Mouse (Mus musculus): ENCODE data around the gene Olfr461.
"Not testable (repeated sequence)": the region's sequence is repeated elsewhere in the genome, so short reads cannot be mapped to it uniquely, and the experiment has no call there.

Gene Olfr461

GRCm38 (mm10) chr6:40554950-40555349 is at the start of gene Olfr461:
Gene Olfr461, minus strand, starts transcription at chr6:40555050.
- DNase-seq: no peak

- not testable (repeated sequence) for DNase-seq
Measured at GRCm38 (mm10) chr6:40598546-40598945, 43.7 kb upstream of the Olfr461 start.

DNA sequence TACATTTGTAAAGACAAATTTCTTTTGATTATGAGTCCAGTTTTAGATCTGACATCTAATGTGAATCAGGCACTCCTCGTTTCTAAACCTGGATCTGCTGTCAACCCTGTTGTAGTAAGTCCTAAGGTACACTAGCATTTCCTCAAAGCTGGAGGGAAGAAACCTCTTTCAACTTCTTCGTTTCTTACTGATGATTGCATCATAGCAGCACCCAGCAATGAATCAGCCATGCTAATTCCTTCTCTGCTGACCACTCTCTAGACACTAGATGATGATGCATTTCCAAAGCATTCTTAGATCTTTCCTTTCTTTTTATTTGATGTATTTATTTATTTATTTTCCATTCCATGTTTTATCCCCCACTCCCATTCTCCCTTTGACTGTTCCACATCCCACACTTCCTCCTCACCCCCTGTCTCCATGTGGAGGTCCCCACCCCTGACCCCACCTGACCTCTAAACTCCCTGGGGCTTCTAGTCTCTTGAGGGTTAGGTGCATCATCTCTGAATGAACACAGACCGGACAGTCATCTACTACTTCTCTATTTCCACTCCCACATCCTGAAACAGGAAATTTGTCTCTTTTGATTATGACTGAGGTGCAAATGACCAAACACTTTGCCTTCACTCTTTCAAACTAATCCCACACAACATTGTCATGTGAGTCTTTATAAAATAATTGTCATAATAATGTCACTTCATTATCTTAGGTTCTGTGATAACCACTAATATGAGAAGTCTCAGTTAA is 40.1 kb upstream of the Olfr461 start:
- no peak for DNase-seq

GRCm38 (mm10) chr6:40588346-40588745 is 33.5 kb upstream of the Olfr461 start:
- no peak for DNase-seq

DNA sequence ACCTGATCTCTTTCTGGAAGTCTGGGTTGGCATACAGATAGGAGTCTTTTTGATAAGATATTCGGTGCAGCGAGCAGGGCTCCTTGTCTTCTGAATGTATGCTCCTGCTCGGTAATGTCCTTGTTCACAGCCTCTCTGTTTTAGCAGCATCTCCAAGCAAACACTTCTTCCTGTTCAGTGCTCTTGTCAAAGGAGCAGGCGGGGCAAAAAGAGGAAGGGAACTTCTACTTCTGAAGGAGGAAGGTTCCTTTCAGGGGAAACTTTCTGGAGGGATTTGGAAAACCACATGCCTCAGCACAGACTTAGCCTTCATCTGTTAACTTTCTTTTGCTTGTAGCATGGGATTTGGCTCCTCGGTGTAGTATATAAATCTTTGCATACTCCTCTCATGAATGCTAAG is 30.8 kb upstream of the Olfr461 start, which contains the start of gene Clec5a:
Gene Clec5a, minus strand, starts transcription at position 177 of the 400 bp plus-strand sequence.
- no peak for DNase-seq

DNA sequence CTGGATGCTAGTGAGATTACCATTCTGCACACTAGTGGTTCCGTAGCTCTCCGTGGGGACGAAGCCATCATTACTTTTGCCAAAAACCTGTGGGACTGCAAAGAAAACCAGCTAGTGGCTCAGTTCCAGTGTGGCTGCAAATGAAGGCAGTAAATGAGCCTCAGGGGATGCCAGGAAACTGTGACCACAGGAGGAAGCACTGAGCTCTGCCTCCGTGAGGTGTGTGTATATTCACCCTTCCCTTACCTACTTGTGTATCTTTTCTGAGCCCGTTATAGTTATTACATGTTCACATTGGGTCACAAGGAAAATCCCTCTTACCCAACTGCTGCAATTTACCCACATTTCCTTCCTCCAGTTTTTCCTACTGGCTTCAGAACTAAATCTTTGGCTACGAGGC is 29.5 kb upstream of the Olfr461 start:
- DNase-seq: no peak

- peak; percentile 46 for DNase-seq
Measured at GRCm38 (mm10) chr6:40576305-40576704, 21.5 kb upstream of the Olfr461 start.

GRCm38 (mm10) chr6:40573618-40574017 is 18.8 kb upstream of the Olfr461 start:
- DNase-seq: no peak

GRCm38 (mm10) chr6:40569187-40569586 is 14.3 kb upstream of the Olfr461 start, which contains the start of gene Olfr460:
Gene Olfr460, plus strand, starts transcription at chr6:40569487.
- DNase-seq: no peak

DNA sequence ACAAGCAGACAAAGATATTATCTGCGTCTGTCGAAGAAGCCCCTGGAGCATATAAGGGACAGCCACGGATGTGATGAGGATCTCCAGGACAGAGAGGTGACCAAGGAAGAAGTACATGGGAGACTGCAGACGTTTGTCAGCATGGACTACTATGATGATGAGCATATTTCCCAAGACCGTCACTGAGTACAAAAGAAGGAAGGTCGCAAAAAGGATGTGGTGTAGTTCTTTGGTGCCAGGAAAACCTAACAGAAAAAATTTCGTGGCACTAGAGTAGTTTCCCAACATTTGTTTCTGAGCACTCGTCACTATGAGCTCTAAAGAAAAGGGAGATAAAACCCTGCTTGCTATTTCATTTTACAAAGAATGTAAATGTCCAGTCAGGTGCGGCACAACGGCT is 10.2 kb downstream of the Olfr461 start:
- no peak for DNase-seq

GRCm38 (mm10) chr6:40519408-40519807 is 35.4 kb downstream of the Olfr461 start, which contains the start of gene Prss37:
Gene Prss37, minus strand, starts transcription at chr6:40519508.
- DNase-seq: no peak

- no peak for DNase-seq
Measured at GRCm38 (mm10) chr6:40493229-40493628, 61.6 kb downstream of the Olfr461 start, which contains the start of gene Tas2r108. Gene Tas2r108, plus strand, starts transcription at chr6:40493529.

Data from layer of hippocampus, adult 9-11 months (tissue).